Mouse (Mus musculus) megakaryocyte, adult 5-6 weeks (primary cell): ENCODE results near the gene Shisa5. TPM values are rescaled to one million over a fixed set of nuclear protein-coding genes. Genes with fewer than 3 reads are reported as not detected.

Experiments
- ATAC-seq: 2 replicates; pipeline ENCODE4 v1.8.0; 2016; ENCODE audit warnings: mild to moderate bottlenecking, inconsistent platforms; ENCODE audit not compliant: poor library complexity, severe bottlenecking
- total RNA-seq, 2 experiments: library from RNA; stranded (forward) in 1 of 2; stranded (reverse) in 1 of 2; fragments of 153-499, 151-499 nt in 1 of 2; fragments of 221-1000, 200-1000 nt in 1 of 2; gene quantifications; 2 replicates each; pipeline versions ENCODE4 v1.2.3 to v1.2.4; 2015 to 2017

Shisa5 gene
- total RNA-seq, 2 experiments from 2014 or later: 119 to 632 TPM

GRCm38 (mm10) chr9:109052490-109053260 lies 14.3 kb downstream of the Shisa5 start:
- no peak for ATAC-seq

- ATAC-seq: no peak
Observed at GRCm38 (mm10) chr9:109053366-109053765, 15.0 kb downstream of the Shisa5 start.

- ATAC-seq: no peak
Observed at GRCm38 (mm10) chr9:109053851-109054250, 15.5 kb downstream of the Shisa5 start.

- peak; percentile 47 for ATAC-seq
Observed at GRCm38 (mm10) chr9:109054712-109055111, 16.3 kb downstream of the Shisa5 start.

- ATAC-seq: no peak
Observed at GRCm38 (mm10) chr9:109055271-109056030, 17.1 kb downstream of the Shisa5 start.

GRCm38 (mm10) chr9:109056081-109056690 lies 17.8 kb downstream of the Shisa5 start:
- no peak for ATAC-seq

DNA sequence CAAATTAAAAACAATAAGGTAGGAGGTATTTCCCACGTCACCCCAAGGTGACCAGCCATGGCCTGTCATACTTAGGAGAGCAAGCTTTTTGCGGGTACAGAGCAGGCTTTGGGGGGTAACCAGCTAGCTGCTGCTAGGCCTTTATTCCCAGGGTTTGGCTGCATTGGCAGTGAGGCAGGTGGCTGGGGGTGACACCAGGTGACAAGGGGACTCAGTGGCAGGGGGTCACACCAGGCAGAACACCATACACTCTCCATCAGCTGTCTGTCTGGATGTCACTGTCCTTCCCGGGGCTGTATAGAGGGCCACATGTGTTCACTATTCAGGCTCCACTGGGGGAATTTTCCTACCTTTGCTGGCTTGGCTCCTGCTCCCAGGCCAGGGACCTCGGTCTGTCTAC lies 18.6 kb downstream of the Shisa5 start:
- no peak for ATAC-seq

GRCm38 (mm10) chr9:109057543-109057942 lies 19.2 kb downstream of the Shisa5 start:
- peak; percentile 29 for ATAC-seq

DNA sequence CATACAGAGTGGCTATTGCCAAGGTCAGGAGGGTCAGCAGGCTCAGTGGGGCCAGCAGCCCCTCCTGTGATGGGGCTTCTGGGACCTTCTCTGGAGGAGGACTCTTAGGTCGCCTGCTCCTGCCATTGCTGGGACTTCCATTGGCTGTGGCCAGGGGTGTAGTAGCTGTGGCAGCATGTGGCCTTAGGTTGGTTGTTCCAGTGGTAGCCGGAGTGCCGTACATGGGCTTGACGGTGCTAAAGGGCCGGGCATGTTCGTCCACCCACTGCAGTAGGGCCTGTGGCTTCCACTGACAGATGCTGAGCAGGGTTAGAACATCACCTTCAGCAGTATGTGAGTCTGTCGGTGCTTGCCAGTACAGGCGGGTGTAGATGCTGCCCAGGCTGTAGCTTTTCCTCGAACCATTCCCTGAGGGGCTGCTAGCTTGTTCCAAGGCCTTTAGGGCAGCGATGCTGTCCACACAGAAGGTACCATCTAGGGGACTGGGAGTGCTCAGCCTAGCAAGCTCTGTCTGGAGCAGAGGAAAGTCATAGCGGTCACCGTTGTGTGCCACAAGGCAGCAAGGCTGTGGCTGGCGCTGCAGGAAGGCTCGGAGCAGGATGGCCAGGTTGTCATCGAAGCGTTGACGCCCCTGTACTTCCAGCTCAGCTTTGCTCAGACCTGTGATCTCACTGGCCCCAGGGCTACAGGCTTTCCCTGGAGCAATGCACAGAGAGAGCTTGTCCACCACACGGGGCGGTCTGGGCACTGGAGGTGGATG lies 19.8 kb downstream of the Shisa5 start:
- ATAC-seq: no peak

DNA sequence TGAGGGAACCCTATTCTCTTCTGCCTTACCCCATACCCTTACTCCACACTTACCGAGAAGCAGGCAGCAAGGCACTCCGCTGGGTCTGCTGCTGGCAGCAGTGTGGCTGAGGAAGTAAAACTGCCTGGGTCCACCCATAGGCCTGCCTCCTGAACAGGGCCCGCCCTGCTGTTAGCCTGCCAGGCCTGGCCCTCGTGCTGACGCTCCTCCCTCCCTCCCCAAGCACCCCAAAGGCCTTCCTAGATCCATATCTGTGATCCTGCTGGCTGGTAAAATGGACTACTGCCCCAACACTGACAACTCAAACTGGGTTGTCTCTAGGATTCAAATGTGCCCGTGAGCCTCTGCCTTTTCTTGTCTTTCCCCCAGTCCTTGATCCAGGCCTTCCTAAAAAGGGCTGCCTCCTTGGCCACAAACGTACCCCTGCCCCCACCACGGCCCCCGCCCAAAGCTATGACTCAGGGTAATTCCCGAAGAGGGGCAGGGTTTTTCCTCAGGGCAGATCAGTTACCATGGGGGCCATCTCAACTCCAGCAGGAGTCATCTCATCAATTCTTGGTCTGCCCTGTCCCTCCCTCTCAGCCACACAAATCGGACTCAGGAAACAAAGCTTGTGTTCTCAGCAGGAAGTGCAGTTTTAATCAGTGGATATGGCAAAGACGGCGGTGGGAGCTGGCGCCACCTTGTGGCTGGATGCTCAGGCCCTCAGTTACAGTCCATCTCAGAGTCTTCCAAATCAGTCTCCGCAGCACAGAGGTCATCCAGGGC lies 21.0 kb downstream of the Shisa5 start, which contains the start of gene Trex1:
Trex1 (minus strand) TSS at position 599 of the 768 bp plus-strand sequence.
- ATAC-seq: peak; percentile 74

- no peak for ATAC-seq
Observed at GRCm38 (mm10) chr9:109060184-109060897, 22.0 kb downstream of the Shisa5 start.

DNA sequence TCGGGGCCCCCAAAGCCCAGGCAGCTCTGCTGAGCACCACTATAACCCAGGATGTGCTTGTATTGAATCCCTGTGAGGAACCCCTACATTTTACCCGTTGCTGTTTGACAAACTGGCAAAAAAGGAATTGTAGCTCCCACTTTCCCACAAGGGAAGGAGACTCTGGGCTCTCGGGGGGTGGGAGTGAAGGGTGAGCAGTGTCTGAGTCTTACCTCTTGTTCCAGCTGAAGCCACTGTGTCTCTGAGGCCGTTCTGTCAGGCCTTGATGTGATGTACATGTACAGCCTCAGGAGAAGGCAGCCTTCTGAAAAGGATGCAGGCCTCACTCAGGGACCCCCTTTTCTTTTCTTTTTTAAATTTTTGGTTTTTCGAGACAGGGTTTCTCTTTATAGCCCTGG lies 22.5 kb downstream of the Shisa5 start:
- no peak for ATAC-seq

DNA sequence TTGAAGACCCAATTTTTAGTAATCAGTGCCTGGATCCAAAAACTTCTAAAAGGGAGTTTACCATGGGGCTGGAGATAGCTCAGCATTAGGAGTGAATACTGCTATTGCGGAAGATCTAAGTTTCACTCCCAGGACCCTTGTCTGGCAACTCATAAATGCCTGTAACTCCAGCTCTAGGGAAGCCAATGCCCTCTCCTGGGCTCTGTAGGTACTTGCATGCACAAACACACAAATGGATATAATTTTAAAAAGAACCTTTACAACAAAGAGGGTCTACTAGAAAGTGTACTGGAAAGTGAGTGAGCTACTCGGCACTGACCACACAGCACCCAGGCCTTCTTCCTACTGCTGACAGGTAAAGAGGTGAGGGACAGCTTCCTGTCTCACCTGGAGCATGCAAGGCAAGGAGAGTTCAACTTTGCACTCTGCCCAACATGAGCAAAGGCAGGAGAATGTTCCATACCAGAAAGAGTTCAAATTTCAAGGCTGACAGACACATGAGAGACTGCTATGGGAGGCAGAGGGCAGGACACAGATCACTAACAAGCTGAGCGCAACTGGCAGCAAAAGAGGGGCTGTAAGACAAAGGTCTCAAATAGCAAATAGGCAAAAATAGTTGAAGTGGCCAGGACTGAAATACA lies 29.9 kb downstream of the Shisa5 start:
- ATAC-seq: no peak

GRCm38 (mm10) chr9:109073661-109074573 lies 35.6 kb downstream of the Shisa5 start, which contains the start of gene Atrip:
Gene Atrip, minus strand, starts transcription at chr9:109074124.
- ATAC-seq: peak; percentile 100

GRCm38 (mm10) chr9:109080516-109080915 lies 42.2 kb downstream of the Shisa5 start:
- no peak for ATAC-seq

- no peak for ATAC-seq
Observed at GRCm38 (mm10) chr9:109081749-109082123, 43.4 kb downstream of the Shisa5 start.

- peak; percentile 99 for ATAC-seq
Observed at GRCm38 (mm10) chr9:109082124-109082800, 43.9 kb downstream of the Shisa5 start, which contains the start of the genes Ccdc51 and Tma7. Gene Ccdc51, plus strand, starts transcription at chr9:109082493. Gene Tma7, minus strand, starts transcription at chr9:109082587.
